Mouse (Mus musculus) liver, embryonic 11.5 days (tissue): ENCODE results near the gene Ranbp17. TPM values are rescaled to one million over a fixed set of nuclear protein-coding genes. Genes with fewer than 3 reads are reported as not detected.

Source experiments
- ATAC-seq: fragments of 200-750 bp; cut with Nextera tagmentation; replicated peaks from 2 replicates; pipeline ENCODE4 v1.8.0; 2017; ENCODE audit warnings: moderate number of reproducible peaks, mild to moderate bottlenecking, moderate TSS enrichment, moderate library complexity; ENCODE audit not compliant: low FRiP score
- DNase-seq: peaks from one replicate; pipeline ENCODE4 v3.0.0-alpha.2; 2017; ENCODE audit warnings: low spot score
- H3K27ac ChIP-seq: fragments of 300-500 bp; sonication (generic); 2 replicates; pipeline ENCODE4 v1.5.1; 2014; ENCODE audit warnings: mild to moderate bottlenecking, low read depth, low read length, control low read depth
- H3K27me3 ChIP-seq: fragments of 300-500 bp; sonication (generic); replicated peaks from 2 replicates; pipeline ENCODE4 v1.6.1; 2014; ENCODE audit warnings: low read length, mixed read lengths; ENCODE audit not compliant: control insufficient read depth, insufficient read depth
- H3K36me3 ChIP-seq: fragments of 300-500 bp; sonication (generic); 2 replicates; pipeline ENCODE4 v1.6.1; 2014; ENCODE audit warnings: mild to moderate bottlenecking, low read length, moderate library complexity, mixed read lengths; ENCODE audit not compliant: control insufficient read depth, insufficient read depth
- H3K4me1 ChIP-seq: fragments of 300-500 bp; sonication (generic); replicated peaks from 2 replicates; pipeline ENCODE4 v1.6.1; 2014; ENCODE audit warnings: low read length, mixed read lengths; ENCODE audit not compliant: control insufficient read depth, insufficient read depth
- H3K4me2 ChIP-seq: fragments of 300-500 bp; sonication (generic); 2 replicates; pipeline ENCODE4 v1.6.1; 2014; ENCODE audit warnings: mild to moderate bottlenecking, control low read depth, moderate library complexity
- H3K4me3 ChIP-seq: fragments of 300-500 bp; sonication (generic); 2 replicates; pipeline ENCODE4 v1.5.1; 2014; ENCODE audit warnings: low read depth, low read length, control low read depth
- H3K9ac ChIP-seq: fragments of 300-500 bp; sonication (generic); 2 replicates; pipeline ENCODE4 v1.6.1; 2014; ENCODE audit warnings: low read depth, low read length, control low read depth
- H3K9me3 ChIP-seq: fragments of 300-500 bp; sonication (generic); 2 replicates; pipeline ENCODE4 v1.6.1; 2016; ENCODE audit warnings: low read length, inconsistent platforms, mixed read lengths; ENCODE audit not compliant: control insufficient read depth
- WGBS: fragments of 180-500 bp; shearing (Covaris S2); extraction: QIAGEN DNeasy Blood & Tissue Kit; methylation state at CpG from one replicate; pipeline ENCODE4 v1.1.7; 2014; 5-methylcytosine and 5-hydroxymethylcytosine counted together
- polyA plus RNA-seq: library from polyadenylated mRNA; unstranded; fragments of >200 nt; fragmentation: Nextera tagmentation; extraction: Ambion mirVana; gene quantifications from 2 replicates; pipeline ENCODE4 v1.2.1, GENCODE M21; 2014

The Ranbp17 gene
- polyA plus RNA-seq, 1 experiment from 2014 or later = 8.5 TPM

GRCm38 (mm10) chr11:33274816-33275215 lies 238.7 kb downstream of the Ranbp17 start:
- ATAC-seq = no peak
- no peak overlapping the region for H3K4me2 ChIP-seq

GRCm38 (mm10) chr11:33274294-33274693 lies 239.3 kb downstream of the Ranbp17 start:
- H3K4me1 ChIP-seq = no peaks in the 10 kb centered on the region
- H3K27me3 ChIP-seq = no peaks in the 10 kb centered on the region
- H3K27ac ChIP-seq = no peak overlapping the region
- no peaks in the 10 kb centered on the region for H3K36me3 ChIP-seq
- WGBS = 69% methylated on average over 1 of the region's 1 CpGs
- H3K4me2 ChIP-seq = no peak overlapping the region
- no peak overlapping the region for H3K4me3 ChIP-seq
- no peak for ATAC-seq
- no peaks in the 10 kb centered on the region for H3K9me3 ChIP-seq
- no peak overlapping the region for H3K9ac ChIP-seq
- no peak for DNase-seq

More at GRCm38 (mm10) chr11:33274816-33275215, 238.7 kb downstream of the Ranbp17 start:
- no peak overlapping the region for H3K4me3 ChIP-seq
- no peaks in the 10 kb centered on the region for H3K4me1 ChIP-seq
- no peaks in the 10 kb centered on the region for H3K9me3 ChIP-seq
- no peak overlapping the region for H3K9ac ChIP-seq
- no peaks in the 10 kb centered on the region for H3K36me3 ChIP-seq
- WGBS = 74% methylated on average over 3 of the region's 3 CpGs
- DNase-seq = no peak
- H3K27ac ChIP-seq = no peak overlapping the region
- no peaks in the 10 kb centered on the region for H3K27me3 ChIP-seq

GRCm38 (mm10) chr11:33240295-33240694 lies 273.3 kb downstream of the Ranbp17 start:
- ATAC-seq (no peak), DNase-seq (no peak)
- Histone ChIP-seq H3K27me3 (no peaks in the 10 kb centered on the region), H3K36me3 (no peaks in the 10 kb centered on the region), H3K27ac (no peak overlapping the region), H3K4me2 (no peak overlapping the region), H3K9ac (no peak overlapping the region), H3K4me1 (no peaks in the 10 kb centered on the region), H3K4me3 (no peak overlapping the region), H3K9me3 (no peaks in the 10 kb centered on the region)
- 86% methylated on average over 3 of the region's 3 CpGs for WGBS

- no peaks in the 10 kb centered on the region for H3K9me3 ChIP-seq
- WGBS = 67% methylated on average over 3 of the region's 3 CpGs
- ATAC-seq = no peak
- no peak overlapping the region for H3K9ac ChIP-seq
- no peak overlapping the region for H3K4me3 ChIP-seq
- H3K4me2 ChIP-seq = no peak overlapping the region
- no peaks in the 10 kb centered on the region for H3K36me3 ChIP-seq
- H3K27me3 ChIP-seq = no peaks in the 10 kb centered on the region
- H3K4me1 ChIP-seq = no peaks in the 10 kb centered on the region
- DNase-seq = no peak
- no peak overlapping the region for H3K27ac ChIP-seq
Measured at GRCm38 (mm10) chr11:33234134-33234533, 279.4 kb downstream of the Ranbp17 start.

GRCm38 (mm10) chr11:33232056-33232455 lies 281.5 kb downstream of the Ranbp17 start:
- H3K36me3 ChIP-seq = no peaks in the 10 kb centered on the region
- 75% methylated on average over 5 of the region's 5 CpGs for WGBS
- DNase-seq (no peak), ATAC-seq (no peak)
- no peak overlapping the region for H3K4me2 ChIP-seq
- no peak overlapping the region for H3K27ac ChIP-seq
- no peaks in the 10 kb centered on the region for H3K4me1 ChIP-seq
- no peaks in the 10 kb centered on the region for H3K9me3 ChIP-seq
- no peaks in the 10 kb centered on the region for H3K27me3 ChIP-seq
- no peak overlapping the region for H3K4me3 ChIP-seq
- no peak overlapping the region for H3K9ac ChIP-seq

GRCm38 (mm10) chr11:33228186-33228585 lies 285.4 kb downstream of the Ranbp17 start:
- Histone ChIP-seq H3K4me3 (no peak overlapping the region), H3K4me1 (no peaks in the 10 kb centered on the region), H3K4me2 (no peak overlapping the region), H3K27me3 (no peaks in the 10 kb centered on the region), H3K9ac (no peak overlapping the region), H3K36me3 (no peaks in the 10 kb centered on the region), H3K27ac (no peak overlapping the region), H3K9me3 (no peaks in the 10 kb centered on the region)
- 80% methylated on average over 2 of the region's 2 CpGs for WGBS
- ATAC-seq = no peak
- no peak for DNase-seq

GRCm38 (mm10) chr11:33226516-33226915 lies 287.0 kb downstream of the Ranbp17 start:
- Histone ChIP-seq H3K4me1 (no peaks in the 10 kb centered on the region; the same call in 1 of the 2 replicates), H3K36me3 (no peaks in the 10 kb centered on the region), H3K27me3 (no peaks in the 10 kb centered on the region), H3K9ac (no peak overlapping the region), H3K9me3 (no peaks in the 10 kb centered on the region), H3K27ac (no peak overlapping the region), H3K4me2 (no peak overlapping the region), H3K4me3 (no peak overlapping the region)
- no peak for DNase-seq
- 82% methylated on average over 8 of the region's 8 CpGs for WGBS
- no peak for ATAC-seq

GRCm38 (mm10) chr11:33221566-33222365 lies 291.8 kb downstream of the Ranbp17 start:
- Histone ChIP-seq H3K27ac (no peak overlapping the region), H3K4me1 (no peaks in the 10 kb centered on the region; the same call in 1 of the 2 replicates), H3K4me3 (no peak overlapping the region), H3K4me2 (no peak overlapping the region), H3K36me3 (no peaks in the 10 kb centered on the region), H3K9ac (no peak overlapping the region), H3K27me3 (no peaks in the 10 kb centered on the region), H3K9me3 (no peaks in the 10 kb centered on the region)
- 67% methylated on average over 11 of the region's 11 CpGs for WGBS
- no peak for ATAC-seq
- DNase-seq = no peak

GRCm38 (mm10) chr11:33220763-33221162 lies 292.8 kb downstream of the Ranbp17 start:
- WGBS = 83% methylated on average over 7 of the region's 7 CpGs
- H3K27ac ChIP-seq = no peak overlapping the region
- no peak for ATAC-seq
- no peak overlapping the region for H3K9ac ChIP-seq
- H3K4me3 ChIP-seq = no peak overlapping the region
- no peak overlapping the region for H3K4me2 ChIP-seq
- no peaks in the 10 kb centered on the region for H3K36me3 ChIP-seq
- no peaks in the 10 kb centered on the region for H3K9me3 ChIP-seq
- no peaks in the 10 kb centered on the region for H3K27me3 ChIP-seq
- DNase-seq = no peak
- no peaks in the 10 kb centered on the region; the same call in 1 of the 2 replicates for H3K4me1 ChIP-seq
